Mouse (Mus musculus) embryonic facial prominence, embryonic 14.5 days (tissue): ENCODE data around the gene Scaf11. TPM values are rescaled to one million over a fixed set of nuclear protein-coding genes. Genes with fewer than 3 reads are reported as not detected.
"Not testable (repeated sequence)": the region's sequence is repeated elsewhere in the genome, so short reads cannot be mapped to it uniquely, and the experiment has no call there.

Experiments used
- ATAC-seq: fragments of 200-750 bp; cut with Nextera tagmentation; 2 replicates; pipeline ENCODE4 v1.8.0; 2017; ENCODE audit warnings: low read depth, moderate number of reproducible peaks, moderate TSS enrichment
- DNase-seq: peaks from one replicate; pipeline ENCODE4 v3.0.0-alpha.2; 2015; ENCODE audit warnings: low spot score
- H3K27ac ChIP-seq: fragments of 300-500 bp; sonication (generic); replicated peaks from 2 replicates; pipeline ENCODE4 v1.5.1; 2014; ENCODE audit warnings: low read depth, mild to moderate bottlenecking, low read length, moderate library complexity
- H3K27me3 ChIP-seq: fragments of 300-500 bp; sonication (generic); replicated peaks from 2 replicates; pipeline ENCODE4 v1.6.1; 2014; ENCODE audit warnings: low read length; ENCODE audit not compliant: control insufficient read depth, insufficient read depth
- H3K36me3 ChIP-seq: fragments of 300-500 bp; sonication (generic); 2 replicates; pipeline ENCODE4 v1.6.1; 2014; ENCODE audit warnings: low read length, mixed read lengths; ENCODE audit not compliant: control insufficient read depth, insufficient read depth
- H3K4me1 ChIP-seq: fragments of 300-500 bp; sonication (generic); 2 replicates; pipeline ENCODE4 v1.6.1; 2014; ENCODE audit warnings: antibody characterized with exemption, low read length; ENCODE audit not compliant: control insufficient read depth, insufficient read depth
- H3K4me2 ChIP-seq: fragments of 300-500 bp; sonication (generic); 2 replicates; pipeline ENCODE4 v1.6.1; 2014; ENCODE audit warnings: low read depth, mild to moderate bottlenecking, low read length, moderate library complexity, mixed read lengths
- H3K4me3 ChIP-seq: fragments of 300-500 bp; sonication (generic); 2 replicates; pipeline ENCODE4 v1.5.1; 2014; ENCODE audit warnings: low read depth, mild to moderate bottlenecking, low read length
- H3K9ac ChIP-seq: fragments of 300-500 bp; sonication (generic); 2 replicates; pipeline ENCODE4 v1.6.1; 2014; ENCODE audit warnings: low read depth, mild to moderate bottlenecking, low read length, moderate library complexity, mixed read lengths
- H3K9me3 ChIP-seq: fragments of 300-500 bp; sonication (generic); 2 replicates; pipeline ENCODE4 v1.6.1; 2016; ENCODE audit warnings: low read length; ENCODE audit not compliant: control insufficient read depth
- WGBS: fragments of 180-500 bp; shearing (Covaris S2); extraction: QIAGEN DNeasy Blood & Tissue Kit; methylation state at CpG from one replicate; pipeline ENCODE4 v1.1.7; 2014; 5-methylcytosine and 5-hydroxymethylcytosine counted together
- polyA plus RNA-seq: library from polyadenylated mRNA; unstranded; fragments of >200 nt; fragmentation: Nextera tagmentation; extraction: Ambion mirVana; gene quantifications from 2 replicates; pipeline ENCODE4 v1.2.1, GENCODE M21; 2014

Scaf11 gene
- polyA plus RNA-seq, 1 experiment from 2014 or later: 80.3 TPM

- no peak overlapping the region for H3K27ac ChIP-seq
- DNase-seq: no peak
- no peak overlapping the region for H3K9ac ChIP-seq
- H3K27me3 ChIP-seq: no peaks in the 10 kb centered on the region
- H3K4me1 ChIP-seq: no peaks in the 10 kb centered on the region
- H3K9me3 ChIP-seq: no peaks in the 10 kb centered on the region
- 79% methylated on average over 10 of the region's 10 CpGs for WGBS
- no peak overlapping the region for H3K4me2 ChIP-seq
- ATAC-seq: no peak
- peaks cover 48% of the 10 kb centered on the region for H3K36me3 ChIP-seq
- no peak overlapping the region for H3K4me3 ChIP-seq
Measured at GRCm38 (mm10) chr15:96446785-96447184, 13.9 kb downstream of the Scaf11 start.

- peaks cover 43% of the 10 kb centered on the region for H3K36me3 ChIP-seq
- DNase-seq, H3K9ac ChIP-seq, H3K27ac ChIP-seq, H3K4me3 ChIP-seq, H3K27me3 ChIP-seq, H3K4me1 ChIP-seq, H3K9me3 ChIP-seq, ATAC-seq, H3K4me2 ChIP-seq: not testable (repeated sequence)
- 73% methylated on average over 3 of the region's 6 CpGs for WGBS
Measured at GRCm38 (mm10) chr15:96441480-96441879, 19.2 kb downstream of the Scaf11 start.

DNA sequence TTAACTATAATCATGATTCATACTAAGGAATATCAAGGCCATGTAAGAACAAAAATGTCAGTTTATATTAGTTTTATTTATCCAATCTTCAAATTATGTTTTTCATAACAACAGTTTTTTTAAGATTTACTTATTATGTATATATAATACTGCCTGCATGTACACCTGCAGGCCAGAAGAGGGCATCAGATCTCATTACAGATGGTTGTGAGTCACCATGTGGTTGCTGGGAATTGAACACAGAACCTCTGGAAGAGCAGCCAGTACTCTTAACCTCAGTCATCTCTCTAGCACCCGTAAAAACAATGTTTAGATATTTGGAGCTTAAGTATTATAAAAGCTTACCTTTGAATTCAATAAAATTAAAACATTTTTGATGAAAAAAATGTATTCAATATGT, 26.4 kb downstream of the Scaf11 start:
- no peaks in the 10 kb centered on the region for H3K9me3 ChIP-seq
- no peak overlapping the region for H3K4me3 ChIP-seq
- no peak overlapping the region for H3K9ac ChIP-seq
- no peaks in the 10 kb centered on the region for H3K27me3 ChIP-seq
- WGBS: 87% methylated on average over 1 of the region's 1 CpGs
- DNase-seq (no peak), ATAC-seq (no peak)
- H3K4me2 ChIP-seq: no peak overlapping the region
- H3K27ac ChIP-seq: no peak overlapping the region
- H3K36me3 ChIP-seq: peaks cover 64% of the 10 kb centered on the region
- no peaks in the 10 kb centered on the region for H3K4me1 ChIP-seq

- no peak for ATAC-seq
- WGBS: 95% methylated on average over 8 of the region's 8 CpGs
- Histone ChIP-seq H3K9ac (no peak overlapping the region), H3K36me3 (peaks cover 94% of the 10 kb centered on the region), H3K4me1 (no peaks in the 10 kb centered on the region), H3K9me3 (no peaks in the 10 kb centered on the region), H3K4me2 (no peak overlapping the region), H3K27me3 (no peaks in the 10 kb centered on the region), H3K27ac (no peak overlapping the region), H3K4me3 (no peak overlapping the region)
- no peak for DNase-seq
Measured at GRCm38 (mm10) chr15:96419920-96420319, 40.7 kb downstream of the Scaf11 start.

DNA sequence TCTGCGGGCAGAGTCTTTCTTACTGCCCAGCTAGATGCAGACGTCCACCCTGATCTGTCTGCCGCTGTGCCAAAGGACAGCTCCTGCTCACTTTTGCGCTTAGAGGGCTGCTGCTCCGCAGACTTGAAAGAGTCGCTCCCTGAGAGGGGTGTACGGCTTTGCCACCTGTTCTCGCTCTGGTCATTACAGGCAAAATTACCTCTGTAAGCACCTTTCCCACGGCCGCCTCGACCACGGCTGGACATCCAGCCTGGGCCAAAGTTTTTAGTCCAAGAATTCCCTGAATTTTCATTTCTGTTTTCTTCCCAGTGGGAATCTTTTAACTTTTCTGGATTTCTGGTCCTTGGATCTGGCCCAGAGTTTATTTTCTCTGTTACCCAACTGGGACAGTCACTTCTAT, 42.5 kb downstream of the Scaf11 start:
- WGBS: 92% methylated on average over 12 of the region's 12 CpGs
- H3K27ac ChIP-seq: no peak overlapping the region
- H3K4me1 ChIP-seq: no peaks in the 10 kb centered on the region
- no peaks in the 10 kb centered on the region for H3K27me3 ChIP-seq
- DNase-seq (no peak), ATAC-seq (no peak)
- peaks cover 96% of the 10 kb centered on the region for H3K36me3 ChIP-seq
- H3K4me3 ChIP-seq: no peak overlapping the region
- H3K9ac ChIP-seq: no peak overlapping the region
- H3K9me3 ChIP-seq: no peaks in the 10 kb centered on the region
- no peak overlapping the region for H3K4me2 ChIP-seq

DNA sequence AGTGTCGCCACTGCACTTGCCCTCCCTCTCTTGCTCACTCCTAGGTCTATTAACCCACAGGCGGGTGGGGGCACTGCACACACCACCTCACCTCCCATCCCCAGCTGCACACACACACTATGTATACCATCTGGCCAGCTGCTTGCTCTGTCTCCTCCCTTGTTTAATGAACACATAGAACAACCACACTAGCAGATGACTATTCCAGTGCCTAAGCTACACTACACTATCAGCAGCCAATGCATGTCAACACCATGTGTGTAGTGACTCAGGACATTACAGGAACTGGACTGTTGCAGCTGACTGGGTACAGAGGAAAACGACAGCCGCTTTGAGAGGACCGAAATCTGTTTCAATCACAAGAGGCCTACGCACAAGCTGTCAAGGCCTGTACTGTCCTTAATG, 51.9 kb downstream of the Scaf11 start:
- no peak for DNase-seq
- Histone ChIP-seq H3K4me1 (no peaks in the 10 kb centered on the region), H3K9ac (no peak overlapping the region), H3K4me2 (no peak overlapping the region), H3K36me3 (peaks cover 52% of the 10 kb centered on the region), H3K27ac (no peak overlapping the region), H3K4me3 (no peak overlapping the region), H3K27me3 (no peaks in the 10 kb centered on the region), H3K9me3 (no peaks in the 10 kb centered on the region)
- 88% methylated on average over 6 of the region's 6 CpGs for WGBS
- 0 out of 2 replicates have a peak, but pooled peaks have one; percentile 31 for ATAC-seq

- H3K4me2 ChIP-seq: no peak overlapping the region
- no peaks in the 10 kb centered on the region for H3K27me3 ChIP-seq
- no peaks in the 10 kb centered on the region for H3K9me3 ChIP-seq
- H3K36me3 ChIP-seq: peaks cover 51% of the 10 kb centered on the region
- DNase-seq (peak; percentile 31), ATAC-seq (no peak)
- WGBS: 44% methylated on average over 2 of the region's 2 CpGs
- no peak overlapping the region for H3K27ac ChIP-seq
- H3K4me1 ChIP-seq: no peaks in the 10 kb centered on the region
- H3K4me3 ChIP-seq: no peak overlapping the region
- no peak overlapping the region for H3K9ac ChIP-seq
Measured at GRCm38 (mm10) chr15:96407151-96407550, 53.5 kb downstream of the Scaf11 start.

- no peaks in the 10 kb centered on the region for H3K27me3 ChIP-seq
- H3K4me1 ChIP-seq: no peaks in the 10 kb centered on the region
- no peak overlapping the region for H3K4me2 ChIP-seq
- no peak overlapping the region; the same call in 1 of the 2 replicates for H3K27ac ChIP-seq
- no peak for ATAC-seq
- no peak overlapping the region for H3K9ac ChIP-seq
- DNase-seq: no peak
- no peaks in the 10 kb centered on the region for H3K9me3 ChIP-seq
- WGBS: 79% methylated on average over 4 of the region's 4 CpGs
- peaks cover 52% of the 10 kb centered on the region for H3K36me3 ChIP-seq
- no peak overlapping the region for H3K4me3 ChIP-seq
Measured at GRCm38 (mm10) chr15:96406253-96406652, 54.4 kb downstream of the Scaf11 start.

GRCm38 (mm10) chr15:96405548-96405947, 55.1 kb downstream of the Scaf11 start:
- Histone ChIP-seq H3K4me2 (no peak overlapping the region), H3K27me3 (no peaks in the 10 kb centered on the region), H3K4me1 (no peaks in the 10 kb centered on the region), H3K4me3 (no peak overlapping the region), H3K27ac (no peak overlapping the region), H3K9me3 (no peaks in the 10 kb centered on the region), H3K36me3 (peaks cover 47% of the 10 kb centered on the region), H3K9ac (no peak overlapping the region)
- DNase-seq (no peak), ATAC-seq (no peak)
- WGBS: 73% methylated on average over 5 of the region's 5 CpGs
